Mouse (Mus musculus): ENCODE results near the gene Eid1. TPM values are rescaled to one million over a fixed set of nuclear protein-coding genes. Genes with fewer than 3 reads are reported as not detected.

The Eid1 gene
- polyA plus RNA-seq, 1 experiment from 2014 or later, result 159 TPM

Other genes starting within 250 kb of the Eid1 start
- not detected in 3 replicates for gene Gm9913, start 168.0 kb upstream of the Eid1 start, polyA plus RNA-seq (2018)
- 0.04 to 0.19 TPM (median 0.07 TPM) in 3 replicates for gene Fbn1, start 165.1 kb upstream of the Eid1 start, polyA plus RNA-seq (2018)
- gene Cep152, start 48.0 kb upstream of the Eid1 start, polyA plus RNA-seq (2018), result 2.2 to 3.1 TPM (median 2.4 TPM) in 3 replicates
- 0.69 to 3.0 TPM (median 0.99 TPM) in 3 replicates for gene Shc4, start 51.1 kb downstream of the Eid1 start, polyA plus RNA-seq (2018)
- 45.6 to 47.2 TPM (median 45.7 TPM) in 3 replicates for gene Secisbp2l, start 109.8 kb downstream of the Eid1 start, polyA plus RNA-seq (2018)
- gene Galk2, start 186.0 kb downstream of the Eid1 start, polyA plus RNA-seq (2018), result 64.7 to 79.9 TPM (median 70.6 TPM) in 3 replicates
- 77.0 to 107 TPM (median 88.1 TPM) in 3 replicates for gene Cops2, start 186.0 kb downstream of the Eid1 start, polyA plus RNA-seq (2018)

Measured in macrophage (primary cell).